Mouse (Mus musculus): ENCODE results near the gene Hmga1.

The Hmga1 gene

GRCm38 (mm10) chr17:27557181-27557926 is 1.1 kb downstream of the Hmga1 start:
- intact Hi-C loops (cut with DNase I), result no loop called here

DNA sequence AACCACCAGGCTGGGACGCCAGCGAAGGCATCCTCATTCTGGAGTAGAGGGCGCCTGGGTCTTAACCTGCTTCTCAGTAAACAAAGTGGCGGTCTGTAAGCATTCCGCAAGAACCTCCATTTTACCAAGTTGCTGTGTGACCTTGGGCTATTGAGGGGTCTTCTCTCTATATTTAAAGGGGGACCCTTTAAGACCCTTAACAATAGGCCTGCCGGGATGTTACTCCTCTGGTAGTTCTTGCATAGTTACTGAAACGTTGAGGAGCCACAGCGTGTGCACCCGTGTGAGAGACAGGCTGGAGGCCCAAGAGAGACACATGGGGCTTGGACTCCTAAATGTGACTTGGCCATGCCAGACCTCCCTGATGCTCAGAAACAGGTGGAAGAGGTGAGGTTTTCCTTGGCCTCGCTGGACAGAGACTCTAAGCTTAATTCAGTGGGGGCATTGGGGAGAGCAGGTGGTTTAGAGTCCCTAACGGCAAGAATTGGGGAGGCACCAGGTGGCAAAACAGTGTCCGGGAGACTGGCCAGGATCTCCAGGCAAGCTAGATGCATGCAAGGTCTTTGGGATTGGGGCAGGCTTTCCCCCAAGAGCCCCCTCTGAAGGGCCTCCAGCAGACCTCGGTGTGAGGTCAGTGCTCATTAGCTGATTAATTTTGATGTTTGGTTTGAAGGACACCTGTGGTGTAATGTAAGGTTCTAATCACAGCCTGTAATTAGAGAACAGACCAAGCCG is 1.8 kb downstream of the Hmga1 start:
- intact Hi-C loops (cut with DNase I), result no loop called here

GRCm38 (mm10) chr17:27558845-27559244 is 2.5 kb downstream of the Hmga1 start:
- intact Hi-C loops (cut with DNase I), result no loop called here

- intact Hi-C loops (cut with DNase I), result no loop called here
Observed at GRCm38 (mm10) chr17:27559596-27559995, 3.3 kb downstream of the Hmga1 start.

DNA sequence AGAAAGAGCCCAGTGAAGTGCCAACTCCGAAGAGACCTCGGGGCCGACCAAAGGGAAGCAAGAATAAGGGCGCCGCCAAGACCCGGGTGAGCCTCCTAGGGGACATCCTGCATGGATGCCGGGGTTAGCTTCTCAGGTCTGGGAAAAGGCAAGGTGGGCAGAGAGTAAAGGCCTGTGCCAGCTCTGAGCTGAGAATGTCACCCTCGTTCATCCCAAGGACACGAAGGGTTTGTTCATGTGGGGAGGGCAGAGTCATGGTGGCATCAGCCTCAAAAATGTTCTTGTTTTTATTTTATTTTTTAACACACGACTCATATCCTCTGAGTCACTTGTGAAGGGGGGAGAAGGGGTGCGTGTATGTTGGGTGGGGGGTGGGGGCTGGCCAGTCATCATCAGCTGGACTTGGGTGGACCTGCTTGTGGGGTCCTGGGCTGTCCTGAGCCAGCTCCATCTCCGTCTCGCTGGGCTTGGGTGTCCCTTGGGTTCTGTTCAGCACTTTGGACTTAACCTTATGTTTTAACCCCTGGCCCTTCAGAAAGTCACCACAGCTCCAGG is 4.7 kb downstream of the Hmga1 start:
- intact Hi-C loops (cut with DNase I), result loop anchor here (10.0 kb wide), 1 partner anchor 204 kb away; no protein-coding TSS in a partner anchor

DNA sequence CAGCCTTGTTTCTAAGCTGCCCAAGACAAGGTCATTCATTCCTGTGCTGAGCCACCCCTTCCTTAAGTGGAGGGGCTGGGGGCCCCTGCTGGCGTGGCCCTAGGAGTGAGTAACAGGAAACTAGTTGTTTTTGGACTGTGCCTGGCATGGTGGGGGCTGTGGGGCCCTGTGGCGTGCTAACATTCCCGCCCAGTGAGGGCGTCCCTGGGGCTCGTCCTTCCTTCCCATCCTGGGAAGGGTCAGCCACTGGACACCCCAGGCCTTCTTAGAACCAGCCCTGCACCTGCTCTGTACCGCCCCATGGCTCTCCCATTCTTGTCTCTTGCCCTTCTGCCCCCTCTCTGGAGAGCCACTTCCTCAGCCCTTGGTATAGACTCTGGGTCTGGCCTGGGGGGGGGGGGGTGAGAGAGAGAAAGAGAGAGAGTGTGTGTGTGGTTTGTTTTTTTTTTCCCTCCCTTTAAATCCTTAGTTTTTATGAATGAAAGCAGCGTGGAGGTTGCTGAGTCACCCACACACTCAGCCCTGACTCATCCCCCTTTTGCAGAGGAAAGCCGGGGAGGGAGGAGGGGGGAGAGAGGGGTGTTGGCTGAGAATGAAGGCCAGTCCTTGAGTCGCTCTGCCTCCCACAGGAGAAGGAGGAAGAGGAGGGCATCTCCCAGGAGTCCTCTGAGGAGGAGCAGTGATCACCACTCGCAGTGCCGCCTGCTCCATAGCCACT is 5.7 kb downstream of the Hmga1 start:
- intact Hi-C loops (cut with DNase I), result loop anchor here (10.0 kb wide), 1 partner anchor 203 kb away; no protein-coding TSS in a partner anchor

DNA sequence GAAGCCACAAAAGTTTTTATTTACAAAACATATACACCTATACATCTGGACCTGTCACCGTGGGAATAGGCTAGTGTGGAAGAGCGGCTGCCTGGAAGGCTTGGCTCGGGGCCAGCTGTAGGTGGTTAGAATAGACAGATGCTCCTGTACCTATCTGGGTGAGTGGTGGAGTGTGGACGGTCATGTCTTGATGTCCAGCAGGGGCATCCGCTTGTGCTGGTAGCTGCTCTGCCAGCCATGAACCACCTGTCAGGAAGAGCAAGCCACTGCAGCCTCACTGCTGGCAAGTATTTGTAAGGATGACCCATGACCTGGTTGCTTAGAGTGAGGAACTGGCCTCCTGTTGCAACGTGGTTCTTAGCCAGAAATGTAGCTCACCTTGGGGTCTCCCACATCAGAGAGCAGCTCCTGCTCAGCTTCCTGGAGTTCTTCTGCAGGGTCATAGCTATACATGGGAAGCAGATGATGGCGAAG is 7.5 kb downstream of the Hmga1 start:
- intact Hi-C loops (cut with DNase I), result loop anchor here (10.0 kb wide), 1 partner anchor 201 kb away; no protein-coding TSS in a partner anchor

GRCm38 (mm10) chr17:27564391-27565162 is 8.3 kb downstream of the Hmga1 start:
- intact Hi-C loops (cut with DNase I), result loop anchor here (10.0 kb wide), 1 partner anchor 200 kb away; no protein-coding TSS in a partner anchor

- intact Hi-C loops (cut with DNase I), result loop anchor here (10.0 kb wide), 1 partner anchor 199 kb away; no protein-coding TSS in a partner anchor
Observed at GRCm38 (mm10) chr17:27565163-27565941, 9.1 kb downstream of the Hmga1 start, which contains the start of gene AI413582. Gene AI413582, minus strand, starts transcription at chr17:27565756.

DNA sequence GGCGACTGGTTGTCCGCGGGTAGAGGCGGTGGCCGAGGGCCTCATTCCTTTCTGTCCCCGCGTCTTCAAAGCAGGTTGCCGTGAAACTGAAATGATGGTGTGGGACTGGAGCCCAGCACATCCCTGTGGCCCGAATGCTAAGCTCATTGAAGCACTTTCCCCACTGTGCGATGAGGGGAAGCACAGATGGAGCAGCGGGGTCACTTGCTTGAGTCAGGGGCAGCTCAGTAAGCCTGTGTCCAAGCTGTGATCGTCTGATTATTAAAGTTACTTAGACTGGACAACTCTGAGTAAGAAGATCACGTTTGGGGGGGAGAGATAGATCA is 9.6 kb downstream of the Hmga1 start:
- intact Hi-C loops (cut with DNase I), result loop anchor here (10.0 kb wide), 1 partner anchor 199 kb away; no protein-coding TSS in a partner anchor

DNA sequence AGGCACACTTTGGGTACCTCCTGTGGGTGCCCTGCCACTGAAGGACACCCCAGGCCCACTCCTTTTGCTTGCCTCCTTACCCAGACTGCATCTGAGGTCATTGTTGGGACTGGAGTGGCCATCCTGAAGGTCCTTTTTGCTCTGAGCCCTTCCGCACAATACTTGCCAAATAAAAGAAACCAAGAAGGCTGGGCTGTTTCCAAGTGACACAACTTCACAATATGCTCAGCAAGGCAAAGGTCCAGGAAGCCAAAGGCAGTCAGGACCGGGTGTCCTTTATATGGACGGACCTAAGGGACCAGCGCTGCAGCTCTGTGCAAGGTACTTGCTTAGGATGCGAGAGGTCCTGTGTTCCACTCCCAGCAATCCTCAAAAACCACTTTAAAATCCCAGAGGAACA is 11.9 kb downstream of the Hmga1 start:
- intact Hi-C loops (cut with DNase I), result loop anchor here (2.0 to 10.0 kb wide), 2 partner anchors 63 to 197 kb away; no protein-coding TSS in a partner anchor

- intact Hi-C loops (cut with DNase I), result no loop called here
Observed at GRCm38 (mm10) chr17:27571315-27571714, 15.0 kb downstream of the Hmga1 start.

DNA sequence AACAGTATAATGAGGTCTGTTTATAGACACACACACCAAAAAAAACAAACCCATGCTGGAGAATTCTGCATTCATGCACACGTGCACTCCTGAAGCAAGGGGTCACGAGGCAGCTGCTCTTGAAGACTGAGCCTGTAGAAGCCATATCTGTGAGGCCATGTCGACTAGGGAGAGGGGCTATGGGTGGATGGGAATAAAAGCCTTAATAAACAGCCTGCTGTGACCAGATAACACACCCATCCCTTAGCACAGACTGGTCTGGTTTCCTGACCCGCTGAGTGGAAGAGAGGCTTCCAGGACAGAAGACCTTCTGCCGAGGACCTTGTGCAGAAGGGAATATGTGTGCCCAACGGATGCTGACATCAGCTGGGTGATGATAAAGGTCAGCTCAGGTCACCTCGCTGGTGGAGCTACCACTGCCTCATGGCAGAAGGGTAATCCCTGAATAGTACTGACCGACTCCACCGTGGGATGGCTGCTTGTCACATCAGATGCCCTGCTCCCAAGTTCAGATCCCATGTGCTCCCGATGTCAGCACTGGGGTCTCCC is 17.5 kb downstream of the Hmga1 start:
- intact Hi-C loops (cut with DNase I), result no loop called here

DNA sequence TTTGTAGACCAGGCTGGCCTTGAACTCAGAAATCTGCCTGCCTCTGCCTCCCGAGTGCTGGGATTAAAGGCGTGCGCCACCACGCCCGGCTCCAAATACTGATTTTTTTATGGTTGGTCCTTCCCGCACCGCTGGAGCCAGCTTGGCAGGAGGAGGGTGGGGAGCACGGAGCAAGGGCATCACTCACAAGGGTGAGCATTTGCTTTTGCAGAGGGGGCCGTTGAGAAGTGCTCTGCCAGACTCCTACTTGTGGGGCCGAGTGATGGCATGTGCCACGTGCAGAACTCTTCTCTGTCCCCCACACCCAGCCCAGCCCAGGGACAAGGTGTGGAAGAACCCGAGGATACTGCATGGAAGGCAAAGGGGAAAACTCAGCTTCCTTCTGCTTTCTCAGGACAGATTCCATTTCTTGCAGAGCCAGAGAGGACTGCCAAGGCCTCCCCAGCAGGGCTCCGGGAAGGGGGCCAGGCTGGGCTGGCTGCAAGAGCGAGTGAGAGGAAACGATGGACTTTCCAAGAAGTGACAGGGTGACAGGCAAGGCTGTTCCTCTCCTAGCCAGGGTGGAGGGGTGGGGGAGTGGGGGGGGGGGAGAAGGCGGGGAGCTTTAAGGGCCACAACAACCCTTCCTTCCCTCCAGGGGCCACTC is 18.3 kb downstream of the Hmga1 start:
- intact Hi-C loops (cut with DNase I), result no loop called here

- intact Hi-C loops (cut with DNase I), result no loop called here
Observed at GRCm38 (mm10) chr17:27575116-27575776, 18.9 kb downstream of the Hmga1 start.

DNA sequence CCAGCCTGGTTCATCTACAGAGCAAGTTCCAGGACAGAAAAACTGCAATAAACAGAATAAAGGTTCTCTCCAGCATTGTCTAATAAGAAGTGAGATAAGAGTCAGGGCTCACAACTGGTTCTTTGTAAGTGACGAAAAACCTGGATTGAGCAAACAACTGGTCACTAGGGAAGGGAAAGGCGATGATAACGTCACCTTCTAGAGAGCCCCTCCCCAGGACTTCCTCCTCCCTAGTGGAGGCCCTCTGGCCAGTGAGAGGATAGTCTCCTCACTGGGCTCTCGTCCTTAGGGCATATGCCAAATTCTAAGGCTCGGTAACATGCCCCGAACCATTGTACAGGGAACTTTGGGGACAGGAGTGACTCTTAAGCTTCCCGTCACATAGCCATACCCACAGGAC is 19.8 kb downstream of the Hmga1 start:
- intact Hi-C loops (cut with DNase I), result no loop called here

GRCm38 (mm10) chr17:27577468-27577867 is 21.2 kb downstream of the Hmga1 start:
- intact Hi-C loops (cut with DNase I), result no loop called here

DNA sequence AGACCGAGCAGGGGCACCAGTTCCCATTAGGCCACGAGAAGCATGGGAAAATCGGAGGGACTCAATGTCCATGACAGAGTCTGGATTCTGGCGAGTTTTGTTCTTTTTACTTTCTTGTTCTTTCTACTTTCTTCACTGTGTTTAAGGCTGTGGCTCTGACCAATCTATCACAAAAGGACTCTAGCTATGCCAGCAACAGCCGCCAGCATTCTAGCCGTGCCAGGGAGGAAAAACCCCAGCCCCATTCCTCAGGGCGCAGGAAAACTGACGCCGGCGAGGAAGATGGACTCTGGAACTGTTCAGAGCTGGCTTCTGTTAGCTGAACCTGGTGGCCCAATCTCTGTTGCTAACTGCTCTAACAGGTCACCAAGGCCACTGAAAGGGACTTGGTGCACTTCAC is 22.2 kb downstream of the Hmga1 start:
- intact Hi-C loops (cut with DNase I), result no loop called here

Data from adrenal gland (tissue).